Mouse (Mus musculus): Measurements from ENCODE around the gene Sclt1.
"Not testable (repeated sequence)": the region's sequence is repeated elsewhere in the genome, so short reads cannot be mapped to it uniquely, and the experiment has no call there.

Sclt1 gene

GRCm38 (mm10) chr3:41742278-41742934 is at the start of gene Sclt1, which contains the start of gene D3Ertd751e:
TSS of gene Sclt1 (minus strand) at chr3:41742514.
TSS of gene D3Ertd751e (plus strand) at chr3:41742611.
- peak; percentile 98 for DNase-seq

DNA sequence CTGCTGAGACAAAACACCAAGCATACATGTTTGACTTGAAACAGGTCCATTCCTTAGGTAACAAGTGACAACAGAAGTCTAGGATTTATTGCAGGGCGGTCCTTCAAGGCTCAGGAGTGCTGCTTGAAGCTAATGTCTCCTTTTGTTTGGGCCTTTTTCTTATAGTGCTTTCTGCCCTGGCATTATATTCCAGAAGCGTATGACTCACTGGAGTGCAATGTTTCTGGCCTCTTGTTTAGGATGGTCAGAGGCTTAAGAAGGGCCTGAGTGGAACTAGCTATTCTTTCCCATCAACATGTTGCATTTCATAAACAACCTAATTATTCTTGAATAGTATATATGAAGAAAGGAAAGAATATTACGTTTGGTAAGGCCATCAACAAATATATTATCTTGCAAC is 19.8 kb upstream of the Sclt1 start:
- no peak for DNase-seq

- DNase-seq, result no peak
These were observed 12.2 kb upstream of the Sclt1 start for GRCm38 (mm10) chr3:41754556-41754955.

DNA sequence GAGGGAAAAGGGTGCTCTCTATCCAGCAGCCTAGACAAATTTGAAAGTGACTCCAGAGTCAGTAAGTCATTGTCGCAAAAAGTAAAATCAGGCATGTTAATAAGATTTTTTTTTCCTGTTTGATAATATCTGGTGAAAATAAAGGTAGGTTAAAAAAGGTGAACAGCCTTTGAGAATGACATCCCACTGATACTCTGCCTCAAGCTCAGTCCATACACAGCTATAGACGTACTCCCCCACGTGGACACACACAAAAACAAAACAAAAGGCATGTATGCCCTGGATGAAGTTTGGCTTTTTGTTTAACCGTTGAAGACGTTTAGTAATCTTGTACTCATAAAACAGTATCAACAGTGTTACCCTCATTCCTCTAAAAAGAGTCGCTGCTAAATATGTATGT is 1.1 kb upstream of the Sclt1 start:
- DNase-seq, result peak; percentile 24

- DNase-seq, result peak; percentile 3
These were observed 575 bp downstream of the Sclt1 start for GRCm38 (mm10) chr3:41741601-41742277.

DNA sequence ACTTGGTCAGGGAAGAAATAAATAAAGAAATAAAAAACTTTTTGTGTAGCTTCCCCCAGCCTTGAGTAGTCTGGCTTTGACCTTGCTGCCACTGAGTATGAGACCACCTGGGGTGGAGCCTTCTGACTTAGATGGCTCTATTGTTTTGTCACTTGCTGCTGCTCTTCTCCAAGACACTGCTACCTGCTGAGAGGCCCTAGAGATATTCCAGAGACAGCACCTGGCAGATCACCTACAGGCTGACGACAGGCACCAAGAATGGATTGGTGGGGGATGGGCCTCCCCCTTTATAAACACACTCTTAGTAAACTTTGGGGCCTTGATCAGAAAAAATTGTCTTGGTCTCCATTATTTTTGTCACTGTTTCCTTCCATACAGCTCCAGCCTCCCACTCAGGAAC is 46.6 kb downstream of the Sclt1 start:
- DNase-seq, result no peak

GRCm38 (mm10) chr3:41692440-41693142 is 49.7 kb downstream of the Sclt1 start:
- no peak for DNase-seq

- not testable (repeated sequence) for DNase-seq
These were observed 52.1 kb downstream of the Sclt1 start for GRCm38 (mm10) chr3:41690114-41690640.

GRCm38 (mm10) chr3:41686396-41686795 is 55.9 kb downstream of the Sclt1 start:
- DNase-seq, result no peak

DNA sequence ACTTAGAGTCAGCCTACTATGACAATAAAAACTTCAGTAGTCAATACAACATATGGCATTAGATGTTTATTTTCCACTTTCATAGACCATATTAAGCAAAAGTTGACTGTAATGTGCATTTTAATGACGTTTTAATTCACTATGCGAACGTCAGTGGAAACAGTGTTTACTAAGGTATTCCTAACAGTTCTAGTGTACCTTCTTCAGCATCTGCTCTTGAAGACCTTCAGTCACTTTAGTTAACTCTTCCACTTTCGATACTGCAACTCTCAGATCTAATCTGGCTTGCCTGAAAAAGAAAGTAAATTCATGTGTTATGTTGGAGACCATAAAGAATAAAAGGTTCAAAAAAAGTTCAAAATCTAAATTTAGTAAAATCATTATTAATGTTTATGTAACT is 60.2 kb downstream of the Sclt1 start:
- DNase-seq, result no peak

GRCm38 (mm10) chr3:41676648-41677047 is 65.7 kb downstream of the Sclt1 start:
- no peak for DNase-seq

GRCm38 (mm10) chr3:41674778-41675177 is 67.5 kb downstream of the Sclt1 start:
- no peak for DNase-seq

DNA sequence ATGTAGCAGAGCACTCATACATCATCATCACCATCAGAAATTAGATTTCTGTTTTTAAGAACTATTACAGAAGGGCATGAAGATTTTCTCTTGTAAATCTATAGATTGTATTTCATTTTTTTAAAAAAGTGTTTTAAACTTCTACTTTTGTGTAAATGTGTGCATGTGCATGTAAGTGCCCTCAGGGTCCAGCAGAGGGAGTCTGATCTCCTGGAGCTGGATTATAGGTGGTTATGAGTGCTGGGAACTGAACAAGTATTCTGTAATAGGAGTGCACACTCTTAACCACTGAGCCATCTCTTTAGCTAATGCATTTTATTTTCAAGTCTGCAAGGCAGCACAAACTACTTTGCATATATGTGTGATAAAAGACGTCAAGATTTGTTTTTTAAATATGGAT is 86.7 kb downstream of the Sclt1 start:
- no peak for DNase-seq

- DNase-seq, result peak; percentile 37
These were observed 121.3 kb downstream of the Sclt1 start for GRCm38 (mm10) chr3:41620971-41621370.

DNA sequence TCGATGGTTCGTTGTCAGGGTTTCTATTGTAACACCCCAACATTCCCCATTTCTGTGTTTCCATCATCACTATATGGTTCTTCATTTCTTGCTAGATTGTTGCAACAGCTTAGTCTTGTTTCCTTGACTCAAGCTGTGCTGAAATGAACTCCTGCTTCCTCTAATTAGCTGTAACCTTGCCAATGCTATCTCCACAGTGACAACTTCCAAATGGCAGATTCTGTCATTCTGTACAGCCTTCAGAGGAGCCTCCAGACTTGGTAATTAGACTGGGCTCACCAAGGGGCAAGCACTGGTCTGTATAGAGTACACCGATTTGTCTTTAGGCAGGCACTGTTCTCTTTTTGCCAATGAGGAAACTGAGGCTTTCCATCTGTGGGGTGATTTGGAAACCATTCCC is 123.8 kb downstream of the Sclt1 start:
- peak; percentile 51 for DNase-seq

GRCm38 (mm10) chr3:41618036-41618435 is 124.3 kb downstream of the Sclt1 start:
- no peak for DNase-seq

- no peak for DNase-seq
These were observed 127.9 kb downstream of the Sclt1 start for GRCm38 (mm10) chr3:41614230-41614985.

GRCm38 (mm10) chr3:41613706-41614105 is 128.6 kb downstream of the Sclt1 start:
- no peak for DNase-seq

DNA sequence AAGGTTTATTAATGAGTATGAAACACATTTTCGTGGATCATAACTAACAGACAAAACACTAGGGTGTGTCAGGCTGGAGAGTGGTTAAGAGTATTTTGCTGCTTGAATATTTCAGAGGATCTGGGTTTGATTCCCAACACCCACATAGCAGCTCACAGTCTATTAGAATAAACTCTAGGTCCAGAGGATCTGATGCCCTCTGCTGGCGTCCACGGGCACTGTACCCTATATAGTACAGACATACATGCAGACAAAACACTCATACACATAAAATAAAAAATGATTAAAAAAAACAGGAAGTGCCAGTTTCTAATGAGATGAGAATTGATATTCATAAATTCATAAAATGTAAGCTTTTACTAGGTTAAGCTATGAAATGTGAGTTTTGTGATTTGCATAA is 130.1 kb downstream of the Sclt1 start:
- no peak for DNase-seq

DNA sequence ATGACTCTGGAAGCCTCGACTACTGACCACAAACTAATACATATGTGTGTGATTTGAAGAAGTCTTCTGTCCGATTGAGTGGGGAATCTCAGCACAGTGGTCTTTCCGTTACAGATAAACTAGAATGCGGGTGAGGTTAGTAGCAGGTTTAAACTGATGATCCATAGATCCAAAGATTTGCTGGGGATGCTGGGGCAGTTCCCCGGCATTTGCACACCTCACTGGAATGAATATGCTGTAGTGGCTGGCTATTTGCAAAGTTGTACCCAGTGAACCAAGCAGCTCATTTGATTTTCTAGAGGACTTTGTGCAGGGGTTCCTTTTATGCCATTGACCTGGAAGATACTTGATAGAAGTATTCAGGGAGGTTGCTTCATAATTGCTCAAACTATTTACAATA is 133.2 kb downstream of the Sclt1 start:
- DNase-seq, result no peak

- DNase-seq, result no peak
These were observed 134.8 kb downstream of the Sclt1 start for GRCm38 (mm10) chr3:41607467-41607866.

DNA sequence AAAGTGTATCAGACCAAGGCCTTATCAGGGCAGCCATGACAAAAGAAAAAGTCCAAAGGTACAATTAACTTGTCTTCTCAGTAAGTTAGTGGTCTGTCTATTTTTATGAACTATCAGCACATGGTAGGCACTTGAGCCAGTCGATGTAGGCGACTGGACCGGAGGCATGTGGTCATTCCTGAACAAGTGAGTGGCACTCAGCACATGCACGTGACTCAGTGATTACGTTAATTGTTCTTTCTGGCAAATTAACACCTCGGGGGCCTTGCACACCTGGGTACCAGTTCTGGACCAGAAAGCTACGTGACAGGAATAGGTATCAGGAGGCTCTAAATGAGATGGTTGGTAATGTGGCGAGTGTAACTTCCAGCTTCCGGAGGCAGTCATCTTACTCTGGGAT is 135.3 kb downstream of the Sclt1 start:
- no peak for DNase-seq

DNA sequence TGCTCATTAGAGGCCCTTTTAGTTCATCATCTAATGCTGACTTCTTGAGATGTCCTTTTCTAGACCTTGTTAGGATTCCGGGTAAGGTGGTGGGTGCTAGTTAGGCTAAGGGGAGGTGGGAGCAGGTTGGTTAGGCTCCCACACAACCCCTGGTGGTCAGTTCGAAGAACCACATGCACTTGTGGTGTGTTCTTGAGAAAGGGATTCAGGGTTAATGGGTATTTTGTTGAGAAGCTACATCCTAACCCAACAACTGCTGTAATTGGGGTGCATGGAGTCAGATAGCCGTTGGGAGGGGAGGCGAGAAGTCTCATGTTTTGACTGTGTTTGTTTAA is 136.0 kb downstream of the Sclt1 start:
- DNase-seq, result no peak
